Mouse (Mus musculus): ENCODE data around the gene Trnt1. TPM values are rescaled to one million over a fixed set of nuclear protein-coding genes. Genes with fewer than 3 reads are reported as not detected.
A peak's percentile ranks its signal among the peaks of the same experiment; 100 is the strongest.

Trnt1 gene
- polyA plus RNA-seq, 1 experiment from 2014 or later, result 60.6 TPM

- WGBS, result 81% methylated on average over 4 of the region's 4 CpGs
- TF ChIP-seq CTCF (IDR thresholded peaks at IDR 0.05; ENCODE audit: low read depth), result no peak
- ATAC-seq (replicated peaks; ENCODE audit: low FRiP score, low read depth), result no peak
- DNase-seq (ENCODE audit: low spot score), result no peak
- no peaks in the 10 kb centered on the region for H3K4me1 ChIP-seq (replicated peaks; ENCODE audit: insufficient read depth, low read length)
- H3K27me3 ChIP-seq (ENCODE audit: insufficient read depth, low read length), result no peaks in the 10 kb centered on the region
- H3K27ac ChIP-seq, result no peak overlapping the region
- H3K36me3 ChIP-seq (ENCODE audit: insufficient read depth, low read length), result no peaks in the 10 kb centered on the region
- no peak overlapping the region for H3K4me3 ChIP-seq (replicated peaks; ENCODE audit: low read depth, low read length)
- no peak overlapping the region for H3K9ac ChIP-seq (ENCODE audit: low read depth, low read length)
- no peak overlapping the region for H3K4me2 ChIP-seq (ENCODE audit: low read length)
- no peaks in the 10 kb centered on the region for H3K9me3 ChIP-seq (replicated peaks; ENCODE audit: low read length)
These were observed 2.1 kb upstream of the Trnt1 start for GRCm38 (mm10) chr6:106766774-106767173.

- WGBS, result under 1% methylated on average over 33 of the region's 33 CpGs
- peak overlapping the region; percentile 75 for H3K27ac ChIP-seq
- ATAC-seq (replicated peaks; ENCODE audit: low FRiP score, low read depth), result peak; percentile 81
These were observed 458 bp downstream of the Trnt1 start for GRCm38 (mm10) chr6:106769290-106769866.

DNA sequence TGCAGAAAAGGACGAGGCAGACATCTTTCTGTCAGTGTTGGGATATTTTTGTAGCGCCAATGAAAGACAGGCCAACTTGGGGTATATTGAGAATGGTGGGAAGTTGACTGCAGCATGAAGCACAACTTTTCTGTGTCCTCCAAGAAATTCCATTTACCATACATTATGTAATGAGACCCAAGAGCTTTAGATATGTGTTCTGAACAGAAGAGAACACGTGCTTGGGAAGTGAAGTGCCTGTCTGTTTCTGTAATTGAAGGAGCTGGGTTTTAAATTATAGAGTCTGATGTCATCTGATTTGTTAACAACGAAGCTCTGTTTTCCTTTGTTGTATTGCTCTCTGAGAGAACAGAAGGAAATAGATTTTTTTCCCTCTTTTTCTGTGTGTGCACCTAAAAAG is 1.1 kb downstream of the Trnt1 start:
- TF ChIP-seq CTCF (IDR thresholded peaks at IDR 0.05; ENCODE audit: low read depth), result no peak
- DNase-seq (ENCODE audit: low spot score) (no peak), ATAC-seq (replicated peaks; ENCODE audit: low FRiP score, low read depth) (no peak)
- 25% methylated on average over 4 of the region's 4 CpGs for WGBS
- peak overlapping the region; percentile 78 for H3K9ac ChIP-seq (ENCODE audit: low read depth, low read length)
- peak overlapping the region; percentile 75; the same call in 1 of the 2 replicates for H3K27ac ChIP-seq
- no peaks in the 10 kb centered on the region for H3K4me1 ChIP-seq (replicated peaks; ENCODE audit: insufficient read depth, low read length)
- peak overlapping the region; percentile 82 for H3K4me2 ChIP-seq (ENCODE audit: low read length)
- H3K36me3 ChIP-seq (ENCODE audit: insufficient read depth, low read length), result 0 out of 2 replicates have a peak, but pooled peaks cover 10% of the 10 kb centered on the region
- peak overlapping the region; percentile 87 for H3K4me3 ChIP-seq (replicated peaks; ENCODE audit: low read depth, low read length)
- H3K27me3 ChIP-seq (ENCODE audit: insufficient read depth, low read length), result no peaks in the 10 kb centered on the region
- no peaks in the 10 kb centered on the region for H3K9me3 ChIP-seq (replicated peaks; ENCODE audit: low read length)

More at GRCm38 (mm10) chr6:106769290-106769866, 458 bp downstream of the Trnt1 start:
- no peaks in the 10 kb centered on the region for H3K27me3 ChIP-seq (ENCODE audit: insufficient read depth, low read length)
- H3K36me3 ChIP-seq (ENCODE audit: insufficient read depth, low read length), result 0 out of 2 replicates have a peak, but pooled peaks cover 8% of the 10 kb centered on the region
- TF ChIP-seq CTCF (IDR thresholded peaks at IDR 0.05; ENCODE audit: low read depth), result no peak
- H3K9me3 ChIP-seq (replicated peaks; ENCODE audit: low read length), result no peaks in the 10 kb centered on the region
- peak overlapping the region; percentile 82 for H3K4me2 ChIP-seq (ENCODE audit: low read length)
- peak overlapping the region; percentile 78 for H3K9ac ChIP-seq (ENCODE audit: low read depth, low read length)
- DNase-seq (ENCODE audit: low spot score), result no peak
- H3K4me1 ChIP-seq (replicated peaks; ENCODE audit: insufficient read depth, low read length), result no peaks in the 10 kb centered on the region
- H3K4me3 ChIP-seq (replicated peaks; ENCODE audit: low read depth, low read length), result peak overlapping the region; percentile 87

GRCm38 (mm10) chr6:106787138-106787537 is 18.2 kb downstream of the Trnt1 start:
- Histone ChIP-seq H3K27ac (no peak overlapping the region), H3K4me2 (ENCODE audit: low read length) (no peak overlapping the region), H3K36me3 (ENCODE audit: insufficient read depth, low read length) (peaks cover 18% of the 10 kb centered on the region), H3K4me1 (replicated peaks; ENCODE audit: insufficient read depth, low read length) (no peaks in the 10 kb centered on the region), H3K27me3 (ENCODE audit: insufficient read depth, low read length) (no peaks in the 10 kb centered on the region), H3K9me3 (replicated peaks; ENCODE audit: low read length) (no peaks in the 10 kb centered on the region), H3K9ac (ENCODE audit: low read depth, low read length) (no peak overlapping the region), H3K4me3 (replicated peaks; ENCODE audit: low read depth, low read length) (no peak overlapping the region)
- no peak for TF ChIP-seq CTCF (IDR thresholded peaks at IDR 0.05; ENCODE audit: low read depth)
- 93% methylated on average over 3 of the region's 3 CpGs for WGBS
- ATAC-seq (replicated peaks; ENCODE audit: low FRiP score, low read depth) (no peak), DNase-seq (ENCODE audit: low spot score) (no peak)

DNA sequence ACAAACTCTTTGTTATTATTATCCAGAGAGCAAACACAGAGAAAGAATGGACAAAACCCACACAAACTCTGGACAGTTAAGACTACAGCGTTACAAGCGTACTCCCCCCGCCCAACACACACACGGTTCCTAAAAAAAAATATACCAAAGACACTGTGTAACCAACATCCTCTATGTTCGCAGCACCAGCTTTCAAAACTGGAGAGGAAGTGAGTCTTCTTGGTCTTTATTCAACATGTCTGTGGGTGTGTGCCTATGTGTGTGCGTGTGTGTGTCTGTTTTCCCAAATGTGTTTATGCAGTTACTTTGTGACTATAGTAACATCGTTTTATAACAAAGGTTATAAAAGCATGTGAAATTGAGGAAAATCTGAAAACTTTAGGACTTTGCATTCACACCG is 22.5 kb downstream of the Trnt1 start:
- ATAC-seq (replicated peaks; ENCODE audit: low FRiP score, low read depth) (no peak), DNase-seq (ENCODE audit: low spot score) (no peak)
- H3K4me1 ChIP-seq (replicated peaks; ENCODE audit: insufficient read depth, low read length), result no peaks in the 10 kb centered on the region
- no peak overlapping the region for H3K4me3 ChIP-seq (replicated peaks; ENCODE audit: low read depth, low read length)
- no peaks in the 10 kb centered on the region for H3K27me3 ChIP-seq (ENCODE audit: insufficient read depth, low read length)
- H3K36me3 ChIP-seq (ENCODE audit: insufficient read depth, low read length), result peaks cover 37% of the 10 kb centered on the region
- no peak overlapping the region for H3K27ac ChIP-seq
- no peak for TF ChIP-seq CTCF (IDR thresholded peaks at IDR 0.05; ENCODE audit: low read depth)
- WGBS, result 92% methylated on average over 8 of the region's 8 CpGs
- no peak overlapping the region for H3K9ac ChIP-seq (ENCODE audit: low read depth, low read length)
- no peak overlapping the region for H3K4me2 ChIP-seq (ENCODE audit: low read length)
- no peaks in the 10 kb centered on the region for H3K9me3 ChIP-seq (replicated peaks; ENCODE audit: low read length)

DNA sequence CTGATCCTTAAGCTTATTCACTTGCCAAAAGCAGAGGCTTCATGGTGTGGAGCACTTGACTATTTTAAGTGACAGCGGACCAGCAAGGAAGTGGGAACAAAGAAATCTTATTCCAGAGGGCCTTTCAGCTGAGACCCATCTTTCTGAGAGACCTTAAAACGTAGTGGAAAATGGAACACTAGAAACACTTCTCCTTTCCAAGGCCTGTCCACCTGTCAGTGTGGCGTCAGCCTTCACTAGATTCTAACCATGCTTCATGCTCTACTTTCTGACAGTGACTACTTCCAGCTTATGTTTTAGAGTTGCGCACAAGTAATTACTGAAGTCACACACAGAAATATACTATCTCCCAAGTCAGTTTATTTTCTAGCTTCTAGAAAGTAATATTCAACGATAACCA is 23.6 kb downstream of the Trnt1 start:
- no peak overlapping the region for H3K4me3 ChIP-seq (replicated peaks; ENCODE audit: low read depth, low read length)
- TF ChIP-seq CTCF (IDR thresholded peaks at IDR 0.05; ENCODE audit: low read depth), result no peak
- DNase-seq (ENCODE audit: low spot score), result no peak
- H3K9ac ChIP-seq (ENCODE audit: low read depth, low read length), result no peak overlapping the region
- H3K4me1 ChIP-seq (replicated peaks; ENCODE audit: insufficient read depth, low read length), result no peaks in the 10 kb centered on the region
- no peak overlapping the region for H3K4me2 ChIP-seq (ENCODE audit: low read length)
- no peak overlapping the region for H3K27ac ChIP-seq
- WGBS, result 94% methylated on average over 5 of the region's 5 CpGs
- ATAC-seq (replicated peaks; ENCODE audit: low FRiP score, low read depth), result no peak
- H3K27me3 ChIP-seq (ENCODE audit: insufficient read depth, low read length), result no peaks in the 10 kb centered on the region
- H3K36me3 ChIP-seq (ENCODE audit: insufficient read depth, low read length), result peaks cover 36% of the 10 kb centered on the region
- no peaks in the 10 kb centered on the region for H3K9me3 ChIP-seq (replicated peaks; ENCODE audit: low read length)

DNA sequence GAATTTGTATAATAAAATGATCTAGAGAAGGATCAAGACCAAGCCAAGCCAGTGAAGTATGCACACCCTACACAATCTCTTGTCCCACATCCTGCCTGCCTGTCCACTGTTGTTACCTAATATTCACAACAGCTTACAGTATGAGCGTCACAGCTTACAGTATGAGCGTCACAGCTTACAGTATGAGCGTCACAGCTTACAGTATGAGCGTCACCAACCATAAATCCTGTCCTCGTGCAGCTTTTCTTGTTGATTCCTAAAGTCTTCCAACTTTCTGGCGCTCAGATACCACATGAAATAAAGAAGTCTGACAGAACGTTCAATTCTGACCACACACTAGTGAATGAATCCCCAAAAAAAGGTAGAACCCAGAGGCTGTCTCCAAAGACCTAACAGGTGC is 24.2 kb downstream of the Trnt1 start:
- TF ChIP-seq CTCF (IDR thresholded peaks at IDR 0.05; ENCODE audit: low read depth), result no peak
- no peak overlapping the region for H3K27ac ChIP-seq
- no peaks in the 10 kb centered on the region for H3K4me1 ChIP-seq (replicated peaks; ENCODE audit: insufficient read depth, low read length)
- peaks cover 32% of the 10 kb centered on the region for H3K36me3 ChIP-seq (ENCODE audit: insufficient read depth, low read length)
- no peak overlapping the region for H3K9ac ChIP-seq (ENCODE audit: low read depth, low read length)
- ATAC-seq (replicated peaks; ENCODE audit: low FRiP score, low read depth) (no peak), DNase-seq (ENCODE audit: low spot score) (no peak)
- H3K4me3 ChIP-seq (replicated peaks; ENCODE audit: low read depth, low read length), result no peak overlapping the region
- 92% methylated on average over 7 of the region's 7 CpGs for WGBS
- H3K27me3 ChIP-seq (ENCODE audit: insufficient read depth, low read length), result no peaks in the 10 kb centered on the region
- H3K4me2 ChIP-seq (ENCODE audit: low read length), result no peak overlapping the region
- no peaks in the 10 kb centered on the region for H3K9me3 ChIP-seq (replicated peaks; ENCODE audit: low read length)
